Mouse (Mus musculus) neutrophil, adult 5-6 weeks (primary cell): ENCODE results near the gene Katna1. TPM values are rescaled to one million over a fixed set of nuclear protein-coding genes. Genes with fewer than 3 reads are reported as not detected.

Source experiments
- ATAC-seq: fragments of 151-379, 151-347 bp; 2 replicates; pipeline ENCODE4 v1.8.0; 2017; ENCODE audit warnings: mild to moderate bottlenecking, moderate TSS enrichment; ENCODE audit not compliant: insufficient number of reproducible peaks, poor library complexity, low FRiP score, severe bottlenecking; ENCODE audit errors: extremely low read depth
- total RNA-seq: library from RNA; stranded (forward); fragments of 200-1000 nt; gene quantifications from 2 replicates; pipeline ENCODE4 v1.2.3, GENCODE M21; 2017

Katna1 gene
- total RNA-seq, 1 experiment from 2014 or later, result 89.4 TPM

DNA sequence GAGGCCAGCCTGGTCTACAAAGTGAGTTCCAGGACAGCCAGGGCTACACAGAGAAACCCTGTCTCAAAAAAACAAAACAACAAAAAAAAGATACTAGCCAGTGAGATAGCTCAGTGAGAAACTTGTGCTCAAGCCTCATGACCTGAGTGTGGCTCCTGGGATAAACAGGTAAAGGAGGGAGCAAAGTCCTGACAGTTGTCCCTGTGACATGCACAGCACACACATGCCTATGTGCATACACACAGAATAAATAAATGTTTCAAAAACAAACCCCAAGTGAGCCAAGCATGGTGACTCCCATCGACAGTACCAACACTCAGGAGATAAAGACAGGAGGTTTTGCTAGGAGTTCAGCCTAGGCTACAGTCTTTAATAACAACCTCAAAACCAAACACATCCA, 47.0 kb downstream of the Katna1 start:
- no peak for ATAC-seq

- ATAC-seq, result no peak
These were observed 49.6 kb downstream of the Katna1 start for GRCm38 (mm10) chr10:7775421-7775820.

GRCm38 (mm10) chr10:7778361-7778760, 52.6 kb downstream of the Katna1 start:
- ATAC-seq, result no peak

- no peak for ATAC-seq
These were observed 54.0 kb downstream of the Katna1 start for GRCm38 (mm10) chr10:7779751-7780237.

GRCm38 (mm10) chr10:7780238-7781176, 54.7 kb downstream of the Katna1 start:
- peak; percentile 91 for ATAC-seq

DNA sequence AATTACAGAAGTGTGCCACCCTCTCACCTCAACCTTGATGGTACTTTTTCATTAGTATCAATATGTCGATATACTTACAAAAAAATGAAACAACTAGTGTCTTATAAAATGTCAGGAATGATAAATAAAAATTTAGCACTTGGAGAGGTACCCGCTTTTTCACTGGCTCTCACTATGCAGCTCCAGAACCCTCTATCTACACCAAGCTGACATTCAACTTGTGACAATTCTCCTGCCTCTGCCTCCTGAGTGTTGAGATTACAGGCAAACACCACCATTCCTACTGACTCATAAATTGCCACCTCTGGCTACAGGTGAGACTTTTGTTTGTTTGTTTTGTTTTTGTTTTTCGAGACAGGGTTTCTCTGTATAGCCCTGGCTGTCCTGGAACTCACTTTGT, 55.4 kb downstream of the Katna1 start:
- no peak for ATAC-seq

DNA sequence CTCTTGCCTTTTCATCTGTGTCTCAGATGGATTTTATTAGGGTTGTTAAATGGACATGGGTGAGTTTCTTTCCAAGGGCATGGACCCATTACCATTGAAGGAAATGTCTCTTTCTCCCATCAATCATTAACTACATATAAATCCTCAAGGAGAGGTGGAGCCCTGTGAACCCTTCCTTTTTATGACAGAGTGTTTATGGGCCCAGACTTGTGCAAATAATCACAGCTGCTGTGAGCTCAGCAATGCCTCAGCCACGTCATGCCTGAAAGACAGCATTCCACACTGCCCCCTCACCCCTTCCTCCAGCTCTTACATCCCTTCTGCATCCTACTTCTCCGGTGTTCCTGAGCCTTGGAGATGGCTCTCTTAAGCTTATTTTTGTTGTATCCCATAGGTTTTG, 61.5 kb downstream of the Katna1 start:
- no peak for ATAC-seq

GRCm38 (mm10) chr10:7792254-7792750, 66.5 kb downstream of the Katna1 start:
- no peak for ATAC-seq

- peak; percentile 95 for ATAC-seq
These were observed 67.1 kb downstream of the Katna1 start, which contains the start of the genes Ginm1 and Ppil4 for GRCm38 (mm10) chr10:7792751-7793385. Gene Ginm1, minus strand, starts transcription at chr10:7792824. Gene Ppil4, plus strand, starts transcription at chr10:7792891.

GRCm38 (mm10) chr10:7801258-7801657, 75.5 kb downstream of the Katna1 start:
- no peak for ATAC-seq

DNA sequence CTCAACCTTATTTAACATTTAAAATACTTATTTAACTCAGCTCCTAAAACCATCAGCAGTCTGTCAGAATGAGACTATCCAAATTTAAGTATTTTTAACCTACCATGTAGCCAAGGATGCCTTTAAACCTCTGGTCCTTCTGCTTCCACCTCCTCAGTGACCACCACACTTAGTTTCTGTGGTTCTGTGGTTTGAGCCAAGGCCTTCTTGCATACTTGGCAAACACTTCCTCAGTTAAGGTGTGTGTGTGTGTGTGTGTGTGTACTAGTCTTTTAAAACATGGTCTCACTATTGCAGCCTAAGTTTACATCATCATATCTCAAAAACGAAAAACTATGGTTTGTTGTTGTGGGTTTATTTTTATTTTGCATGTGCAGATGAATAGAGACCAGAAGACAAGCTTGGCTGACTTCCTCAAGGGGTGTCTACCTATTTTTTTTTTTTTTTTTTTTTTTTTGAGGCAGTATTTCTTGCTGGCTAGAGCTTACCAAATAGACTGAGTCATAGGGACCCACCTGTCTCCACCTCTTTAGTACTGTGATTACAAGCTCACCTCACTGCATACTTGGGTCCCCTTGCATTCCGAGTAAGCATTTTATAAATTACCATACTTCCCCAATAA, 76.8 kb downstream of the Katna1 start:
- ATAC-seq, result no peak

- ATAC-seq, result peak; percentile 84
These were observed 84.1 kb downstream of the Katna1 start for GRCm38 (mm10) chr10:7809937-7810336.

Other genes starting within 250 kb of the Katna1 start
- gene Lrp11, start 136.2 kb upstream of the Katna1 start, total RNA-seq, result 0.12 and 1.6 TPM in 2 replicates
- gene Nup43, start 58.5 kb upstream of the Katna1 start, total RNA-seq, result 7.6 and 9.5 TPM in 2 replicates
- 57.1 and 65.1 TPM in 2 replicates for gene Pcmt1, start 44.9 kb upstream of the Katna1 start, total RNA-seq
- 21.9 and 24.8 TPM in 2 replicates for gene Lats1, start 44.8 kb upstream of the Katna1 start, total RNA-seq
- gene Ginm1, start 66.8 kb downstream of the Katna1 start, total RNA-seq, result 88.5 and 92.3 TPM in 2 replicates
- 142 and 146 TPM in 2 replicates for gene Ppil4, start 66.9 kb downstream of the Katna1 start, total RNA-seq
- gene Zc3h12d, start 106.5 kb downstream of the Katna1 start, total RNA-seq, result 48.3 and 49.0 TPM in 2 replicates
- 133 and 146 TPM in 2 replicates for gene Tab2, start 230.2 kb downstream of the Katna1 start, total RNA-seq